ENCODE assay signal across 8 mouse cellular contexts in genomic region chr7:133112351-133112831, GRCm38 (mm10). TPM values are rescaled to one million over a fixed set of nuclear protein-coding genes. Genes with fewer than 3 reads are reported as not detected.
DNase-seq lines count a peak whose midpoint lies in the region; ATAC-seq and TF ChIP-seq lines count a peak whose summit lies in the region.
"Had no signal": no experiment of that assay in that cellular context is flagged by ENCODE, and none has a peak within 500 bp of the region (broad histone marks: within the 10 kb centered on the region; RNA-seq: fewer than 3 reads in every experiment).

No protein-coding gene starts in this region.

- ATAC-seq in lung, embryonic 16.5 days (ENCODE audit: low read depth): 0 out of 2 replicates have a peak, but pooled peaks have one; percentile 42
- ATAC-seq in intestine, embryonic 15.5 days: peak; percentile 55

- intact Hi-C loops in gastrocnemius, postnatal 36 days (cut with DNase I): loop anchor here (10.0 kb wide), 1 partner anchor 468 kb away; no protein-coding TSS in a partner anchor

- H3K27ac ChIP-seq in lung, embryonic 16.5 days (ENCODE audit: low read length): peak overlapping the region; percentile 78
- H3K27ac ChIP-seq in intestine, embryonic 15.5 days: peak overlapping the region; percentile 77
- peak overlapping the region; percentile 61 for H3K27ac ChIP-seq in small intestine, adult 2 months (ENCODE audit: insufficient read depth, low read depth, low read length)
- H3K27ac ChIP-seq: hindbrain, embryonic 15.5 days had no signal

- H3K27me3 ChIP-seq in lung, embryonic 16.5 days (ENCODE audit: control insufficient read depth, insufficient read depth, low read depth, low read length): no peaks in the 10 kb centered on the region
- H3K27me3 ChIP-seq in intestine, embryonic 15.5 days (replicated peaks): no peaks in the 10 kb centered on the region
- no peaks in the 10 kb centered on the region for H3K27me3 ChIP-seq in small intestine, adult 2 months (ENCODE audit: control insufficient read depth, insufficient read depth, low read length)
- H3K27me3 ChIP-seq: hindbrain, embryonic 15.5 days had no signal

- no peak overlapping the region for H3K4me3 ChIP-seq in lung, embryonic 16.5 days (ENCODE audit: low read length)
- H3K4me3 ChIP-seq in intestine, embryonic 15.5 days (replicated peaks): no peak overlapping the region
- no peak overlapping the region for H3K4me3 ChIP-seq in small intestine, adult 2 months (ENCODE audit: low read depth, low read length)
- H3K4me3 ChIP-seq: hindbrain, embryonic 15.5 days had no signal

- H3K36me3 ChIP-seq in lung, embryonic 16.5 days (ENCODE audit: control insufficient read depth, insufficient read depth, low read length): no peaks in the 10 kb centered on the region; the same call in 1 of the 2 replicates
- no peaks in the 10 kb centered on the region for H3K36me3 ChIP-seq in intestine, embryonic 15.5 days
- no peaks in the 10 kb centered on the region for H3K36me3 ChIP-seq in small intestine, adult 2 months (ENCODE audit: control insufficient read depth, insufficient read depth, low read length)
- H3K36me3 ChIP-seq: hindbrain, embryonic 15.5 days had no signal

- TF ChIP-seq CTCF in small intestine, adult 2 months (IDR thresholded peaks at IDR 0.05; ENCODE audit: extremely low read depth, insufficient read length, insufficient replicate concordance, low read depth, low read length): no peak

- peaks cover 62% of the 10 kb centered on the region for H3K4me1 ChIP-seq in lung, embryonic 16.5 days (replicated peaks; ENCODE audit: control insufficient read depth, insufficient read depth, low read length)
- peaks cover 64% of the 10 kb centered on the region for H3K4me1 ChIP-seq in intestine, embryonic 15.5 days (replicated peaks)
- peaks cover 37% of the 10 kb centered on the region for H3K4me1 ChIP-seq in small intestine, adult 2 months (ENCODE audit: control insufficient read depth, insufficient read depth, insufficient read length, low read length)

- 22% methylated on average over 6 of the region's 6 CpGs for WGBS in lung, embryonic 16.5 days
- WGBS in intestine, embryonic 15.5 days: 31% methylated on average over 6 of the region's 6 CpGs
- WGBS in small intestine, adult 2 months: 16% methylated on average over 6 of the region's 6 CpGs

- H3K9me3 ChIP-seq in lung, embryonic 16.5 days (ENCODE audit: control insufficient read depth, low read length): no peaks in the 10 kb centered on the region
- no peaks in the 10 kb centered on the region for H3K9me3 ChIP-seq in intestine, embryonic 15.5 days
- H3K9me3 ChIP-seq: hindbrain, embryonic 15.5 days had no signal

- no peak overlapping the region for H3K4me2 ChIP-seq in lung, embryonic 16.5 days (ENCODE audit: low read depth, low read length)
- peak overlapping the region; percentile 3; the same call in 1 of the 2 replicates for H3K4me2 ChIP-seq in intestine, embryonic 15.5 days (replicated peaks)
- H3K4me2 ChIP-seq: hindbrain, embryonic 15.5 days had no signal

- no peak overlapping the region for H3K9ac ChIP-seq in lung, embryonic 16.5 days (ENCODE audit: low read length)
- H3K9ac ChIP-seq in intestine, embryonic 15.5 days: no peak overlapping the region
- H3K9ac ChIP-seq: hindbrain, embryonic 15.5 days had no signal

- no peak for TF ChIP-seq POLR2A in small intestine, adult 2 months (IDR thresholded peaks at IDR 0.05; ENCODE audit: low read depth, low read length)

- DNase-seq in lung, postnatal 14 days: no peak
- peak; percentile 57 for DNase-seq in embryo, embryonic 11 days
- no peak for DNase-seq in gastrocnemius, postnatal 36 days
- no peak for DNase-seq in frontal cortex, postnatal 14 days (ENCODE audit: low spot score in 2 of 2)

RNA-seq across cellular contexts. Expression of gene Fgfr2, which starts 10.8 kb away (rescaled TPM):
- 175 and 182 TPM in 2 replicates for polyA plus RNA-seq in lung, embryonic 16.5 days (2015; fragmentation: Nextera tagmentation; extraction: Ambion mirVana)
- 61.9 and 67.0 TPM in 2 replicates for polyA plus RNA-seq in intestine, embryonic 15.5 days (2015; fragmentation: Nextera tagmentation; extraction: Ambion mirVana)
- polyA plus RNA-seq in small intestine, adult 2 months (2012; rRNA removed): 8.7 and 14.7 TPM in 2 replicates
- total RNA-seq in gastrocnemius, postnatal 36 days (2021): under 1 TPM; 0.28 to 0.49 TPM

RNA-seq across cellular contexts. Expression of gene Ctbp2, which starts 11.8 kb away (rescaled TPM):
- polyA plus RNA-seq in lung, embryonic 16.5 days (2015; fragmentation: Nextera tagmentation; extraction: Ambion mirVana): 75.4 and 78.4 TPM in 2 replicates
- polyA plus RNA-seq in intestine, embryonic 15.5 days (2015; fragmentation: Nextera tagmentation; extraction: Ambion mirVana): 85.3 and 85.5 TPM in 2 replicates
- polyA plus RNA-seq in small intestine, adult 2 months (2012; rRNA removed): 28.4 and 33.8 TPM in 2 replicates
- 10 to 100 TPM; 15.1 to 15.9 TPM for total RNA-seq in gastrocnemius, postnatal 36 days (2021)
